Mouse (Mus musculus): Measurements from ENCODE around the gene Serpina11. TPM values are rescaled to one million over a fixed set of nuclear protein-coding genes. Genes with fewer than 3 reads are reported as not detected.

The Serpina11 gene
- not detected in 2 replicates for polyA plus RNA-seq (2015; fragmentation: Nextera tagmentation; extraction: Ambion mirVana)

- 89% methylated on average over 6 of the region's 6 CpGs for WGBS
- Histone ChIP-seq H3K9ac (replicated peaks; ENCODE audit: low read depth, low read length) (no peak within 1 kb of the TSS), H3K27ac (ENCODE audit: low read length) (no peak within 1 kb of the TSS), H3K36me3 (ENCODE audit: control insufficient read depth, insufficient read depth) (no peaks in the 10 kb centered on the region), H3K9me3 (ENCODE audit: control insufficient read depth, low read length) (no peaks in the 10 kb centered on the region), H3K4me3 (replicated peaks; ENCODE audit: low read length) (no peak within 1 kb of the TSS), H3K27me3 (replicated peaks; ENCODE audit: control insufficient read depth, insufficient read depth, low read length) (no peaks in the 10 kb centered on the region), H3K4me1 (replicated peaks; ENCODE audit: control insufficient read depth, insufficient read depth, low read length) (no peaks in the 10 kb centered on the region), H3K4me2 (ENCODE audit: low read length) (no peak within 1 kb of the TSS)
- no peak for ATAC-seq
Observed at GRCm38 (mm10) chr12:103989857-103990256, at the start of gene Serpina11. TSS of gene Serpina11 (minus strand) at chr12:103989957.

GRCm38 (mm10) chr12:104038181-104038580 lies 48.4 kb upstream of the Serpina11 start:
- no peaks in the 10 kb centered on the region for H3K36me3 ChIP-seq (ENCODE audit: control insufficient read depth, insufficient read depth)
- H3K27ac ChIP-seq (ENCODE audit: low read length), result no peak overlapping the region
- WGBS, result 95% methylated on average over 7 of the region's 7 CpGs

GRCm38 (mm10) chr12:104033752-104034151 lies 44.0 kb upstream of the Serpina11 start:
- Histone ChIP-seq H3K9ac (replicated peaks; ENCODE audit: low read depth, low read length) (no peak overlapping the region), H3K4me1 (replicated peaks; ENCODE audit: control insufficient read depth, insufficient read depth, low read length) (no peaks in the 10 kb centered on the region), H3K4me3 (replicated peaks; ENCODE audit: low read length) (no peak overlapping the region), H3K27ac (ENCODE audit: low read length) (no peak overlapping the region), H3K36me3 (ENCODE audit: control insufficient read depth, insufficient read depth) (no peaks in the 10 kb centered on the region), H3K9me3 (ENCODE audit: control insufficient read depth, low read length) (no peaks in the 10 kb centered on the region), H3K4me2 (ENCODE audit: low read length) (no peak overlapping the region), H3K27me3 (replicated peaks; ENCODE audit: control insufficient read depth, insufficient read depth, low read length) (no peaks in the 10 kb centered on the region)
- ATAC-seq, result no peak
- WGBS, result no CpG with 5 or more reads among the region's 1 CpGs

More at GRCm38 (mm10) chr12:104038181-104038580, 48.4 kb upstream of the Serpina11 start:
- no peak overlapping the region for H3K9ac ChIP-seq (replicated peaks; ENCODE audit: low read depth, low read length)
- no peak overlapping the region for H3K4me3 ChIP-seq (replicated peaks; ENCODE audit: low read length)
- no peak for ATAC-seq
- no peaks in the 10 kb centered on the region for H3K27me3 ChIP-seq (replicated peaks; ENCODE audit: control insufficient read depth, insufficient read depth, low read length)
- H3K9me3 ChIP-seq (ENCODE audit: control insufficient read depth, low read length), result no peaks in the 10 kb centered on the region
- H3K4me1 ChIP-seq (replicated peaks; ENCODE audit: control insufficient read depth, insufficient read depth, low read length), result no peaks in the 10 kb centered on the region
- H3K4me2 ChIP-seq (ENCODE audit: low read length), result no peak overlapping the region

- Histone ChIP-seq H3K9ac (replicated peaks; ENCODE audit: low read depth, low read length) (no peak overlapping the region), H3K4me3 (replicated peaks; ENCODE audit: low read length) (no peak overlapping the region), H3K4me1 (replicated peaks; ENCODE audit: control insufficient read depth, insufficient read depth, low read length) (no peaks in the 10 kb centered on the region), H3K27me3 (replicated peaks; ENCODE audit: control insufficient read depth, insufficient read depth, low read length) (no peaks in the 10 kb centered on the region), H3K27ac (ENCODE audit: low read length) (no peak overlapping the region), H3K9me3 (ENCODE audit: control insufficient read depth, low read length) (no peaks in the 10 kb centered on the region), H3K4me2 (ENCODE audit: low read length) (no peak overlapping the region), H3K36me3 (ENCODE audit: control insufficient read depth, insufficient read depth) (no peaks in the 10 kb centered on the region)
- no peak for ATAC-seq
- 37% methylated on average over 8 of the region's 8 CpGs for WGBS
Observed at GRCm38 (mm10) chr12:104029986-104030385, 40.2 kb upstream of the Serpina11 start.

- Histone ChIP-seq H3K27me3 (replicated peaks; ENCODE audit: control insufficient read depth, insufficient read depth, low read length) (no peaks in the 10 kb centered on the region), H3K4me2 (ENCODE audit: low read length) (no peak overlapping the region), H3K27ac (ENCODE audit: low read length) (no peak overlapping the region), H3K4me3 (replicated peaks; ENCODE audit: low read length) (no peak overlapping the region), H3K36me3 (ENCODE audit: control insufficient read depth, insufficient read depth) (no peaks in the 10 kb centered on the region), H3K9ac (replicated peaks; ENCODE audit: low read depth, low read length) (no peak overlapping the region), H3K4me1 (replicated peaks; ENCODE audit: control insufficient read depth, insufficient read depth, low read length) (no peaks in the 10 kb centered on the region), H3K9me3 (ENCODE audit: control insufficient read depth, low read length) (no peaks in the 10 kb centered on the region)
- ATAC-seq, result no peak
- 95% methylated on average over 3 of the region's 3 CpGs for WGBS
Observed at GRCm38 (mm10) chr12:104015280-104015679, 25.5 kb upstream of the Serpina11 start.

GRCm38 (mm10) chr12:104013620-104014019 lies 23.9 kb upstream of the Serpina11 start, which contains the start of gene Serpina9:
TSS of gene Serpina9 (minus strand) at chr12:104013755.
- ATAC-seq, result no peak
- Histone ChIP-seq H3K4me2 (ENCODE audit: low read length) (no peak within 1 kb of the TSS), H3K4me1 (replicated peaks; ENCODE audit: control insufficient read depth, insufficient read depth, low read length) (no peaks in the 10 kb centered on the region), H3K9me3 (ENCODE audit: control insufficient read depth, low read length) (no peaks in the 10 kb centered on the region), H3K27me3 (replicated peaks; ENCODE audit: control insufficient read depth, insufficient read depth, low read length) (no peaks in the 10 kb centered on the region), H3K36me3 (ENCODE audit: control insufficient read depth, insufficient read depth) (no peaks in the 10 kb centered on the region), H3K27ac (ENCODE audit: low read length) (no peak within 1 kb of the TSS), H3K9ac (replicated peaks; ENCODE audit: low read depth, low read length) (no peak within 1 kb of the TSS), H3K4me3 (replicated peaks; ENCODE audit: low read length) (no peak within 1 kb of the TSS)
- WGBS, result 87% methylated on average over 6 of the region's 6 CpGs

- no peak overlapping the region for H3K4me3 ChIP-seq (replicated peaks; ENCODE audit: low read length)
- no peak overlapping the region for H3K27ac ChIP-seq (ENCODE audit: low read length)
- no peaks in the 10 kb centered on the region for H3K4me1 ChIP-seq (replicated peaks; ENCODE audit: control insufficient read depth, insufficient read depth, low read length)
- WGBS, result 84% methylated on average over 5 of the region's 5 CpGs
- H3K36me3 ChIP-seq (ENCODE audit: control insufficient read depth, insufficient read depth), result no peaks in the 10 kb centered on the region
- H3K4me2 ChIP-seq (ENCODE audit: low read length), result no peak overlapping the region
- no peaks in the 10 kb centered on the region for H3K9me3 ChIP-seq (ENCODE audit: control insufficient read depth, low read length)
- ATAC-seq, result no peak
- H3K9ac ChIP-seq (replicated peaks; ENCODE audit: low read depth, low read length), result no peak overlapping the region
- no peaks in the 10 kb centered on the region for H3K27me3 ChIP-seq (replicated peaks; ENCODE audit: control insufficient read depth, insufficient read depth, low read length)
Observed at GRCm38 (mm10) chr12:104004689-104005088, 14.9 kb upstream of the Serpina11 start.

GRCm38 (mm10) chr12:104003238-104003612 lies 13.5 kb upstream of the Serpina11 start:
- Histone ChIP-seq H3K4me2 (ENCODE audit: low read length) (no peak overlapping the region), H3K9me3 (ENCODE audit: control insufficient read depth, low read length) (no peaks in the 10 kb centered on the region), H3K27me3 (replicated peaks; ENCODE audit: control insufficient read depth, insufficient read depth, low read length) (no peaks in the 10 kb centered on the region), H3K27ac (ENCODE audit: low read length) (no peak overlapping the region), H3K36me3 (ENCODE audit: control insufficient read depth, insufficient read depth) (no peaks in the 10 kb centered on the region), H3K4me1 (replicated peaks; ENCODE audit: control insufficient read depth, insufficient read depth, low read length) (no peaks in the 10 kb centered on the region), H3K9ac (replicated peaks; ENCODE audit: low read depth, low read length) (no peak overlapping the region), H3K4me3 (replicated peaks; ENCODE audit: low read length) (no peak overlapping the region)
- no peak for ATAC-seq
- WGBS, result 67% methylated on average over 4 of the region's 4 CpGs

- Histone ChIP-seq H3K36me3 (ENCODE audit: control insufficient read depth, insufficient read depth) (no peaks in the 10 kb centered on the region), H3K27ac (ENCODE audit: low read length) (no peak overlapping the region), H3K9ac (replicated peaks; ENCODE audit: low read depth, low read length) (no peak overlapping the region), H3K4me3 (replicated peaks; ENCODE audit: low read length) (no peak overlapping the region), H3K4me2 (ENCODE audit: low read length) (no peak overlapping the region), H3K4me1 (replicated peaks; ENCODE audit: control insufficient read depth, insufficient read depth, low read length) (no peaks in the 10 kb centered on the region), H3K9me3 (ENCODE audit: control insufficient read depth, low read length) (no peaks in the 10 kb centered on the region), H3K27me3 (replicated peaks; ENCODE audit: control insufficient read depth, insufficient read depth, low read length) (no peaks in the 10 kb centered on the region)
- no peak for ATAC-seq
- 80% methylated on average over 10 of the region's 10 CpGs for WGBS
Observed at GRCm38 (mm10) chr12:104002569-104003237, 12.9 kb upstream of the Serpina11 start.

- no peak for ATAC-seq
- Histone ChIP-seq H3K36me3 (ENCODE audit: control insufficient read depth, insufficient read depth) (no peaks in the 10 kb centered on the region), H3K4me3 (replicated peaks; ENCODE audit: low read length) (no peak overlapping the region), H3K9ac (replicated peaks; ENCODE audit: low read depth, low read length) (no peak overlapping the region), H3K27me3 (replicated peaks; ENCODE audit: control insufficient read depth, insufficient read depth, low read length) (no peaks in the 10 kb centered on the region), H3K4me2 (ENCODE audit: low read length) (no peak overlapping the region), H3K27ac (ENCODE audit: low read length) (no peak overlapping the region), H3K4me1 (replicated peaks; ENCODE audit: control insufficient read depth, insufficient read depth, low read length) (no peaks in the 10 kb centered on the region), H3K9me3 (ENCODE audit: control insufficient read depth, low read length) (no peaks in the 10 kb centered on the region)
- 88% methylated on average over 3 of the region's 3 CpGs for WGBS
Observed at GRCm38 (mm10) chr12:104000594-104000993, 10.8 kb upstream of the Serpina11 start.

All from forebrain, embryonic 16.5 days (tissue).